Mouse (Mus musculus) heart, embryonic 15.5 days (tissue): ENCODE results near the gene Riox2. TPM values are rescaled to one million over a fixed set of nuclear protein-coding genes. Genes with fewer than 3 reads are reported as not detected.

Source experiments
- ATAC-seq: fragments of 200-750 bp; cut with Nextera tagmentation; replicated peaks from 2 replicates; pipeline ENCODE4 v1.8.0; 2017; ENCODE audit warnings: low read depth, moderate TSS enrichment; ENCODE audit not compliant: insufficient number of reproducible peaks, insufficient read depth, low FRiP score
- H3K27ac ChIP-seq: fragments of 300-500 bp; sonication (generic); 2 replicates; pipeline ENCODE4 v1.5.1; 2015; ENCODE audit warnings: mild to moderate bottlenecking, inconsistent platforms
- H3K27me3 ChIP-seq: fragments of 300-500 bp; sonication (generic); 2 replicates; pipeline ENCODE4 v1.6.1; 2015; ENCODE audit warnings: inconsistent platforms
- H3K36me3 ChIP-seq: fragments of 300-500 bp; sonication (generic); 2 replicates; pipeline ENCODE4 v1.6.1; 2015; ENCODE audit warnings: mild to moderate bottlenecking, inconsistent platforms
- H3K4me1 ChIP-seq: fragments of 300-500 bp; sonication (generic); replicated peaks from 2 replicates; pipeline ENCODE4 v1.6.1; 2015; ENCODE audit warnings: inconsistent platforms
- H3K4me2 ChIP-seq: fragments of 300-500 bp; sonication (generic); 2 replicates; pipeline ENCODE4 v1.6.1; 2015; ENCODE audit warnings: inconsistent platforms, mild to moderate bottlenecking, moderate library complexity
- H3K4me3 ChIP-seq: fragments of 300-500 bp; sonication (generic); 2 replicates; pipeline ENCODE4 v1.5.1; 2015; ENCODE audit warnings: mild to moderate bottlenecking, inconsistent platforms
- H3K9ac ChIP-seq: fragments of 300-500 bp; sonication (generic); 2 replicates; pipeline ENCODE4 v1.6.1; 2015; ENCODE audit warnings: mild to moderate bottlenecking, inconsistent platforms
- H3K9me3 ChIP-seq: fragments of 300-500 bp; sonication (generic); replicated peaks from 2 replicates; pipeline ENCODE4 v1.6.1; 2016; ENCODE audit warnings: inconsistent platforms
- WGBS: fragments of 180-500 bp; shearing (Covaris S2); methylation state at CpG from one replicate; pipeline ENCODE4 v1.1.7; 2015; ENCODE audit warnings: mixed read lengths; 5-methylcytosine and 5-hydroxymethylcytosine counted together
- polyA plus RNA-seq: library from polyadenylated mRNA; unstranded; fragments of >200 nt; fragmentation: Nextera tagmentation; extraction: Ambion mirVana; gene quantifications from 2 replicates; pipeline ENCODE4 v1.2.1, GENCODE M21; 2015

Gene Riox2
- polyA plus RNA-seq, 1 experiment from 2014 or later: 22.8 TPM

DNA sequence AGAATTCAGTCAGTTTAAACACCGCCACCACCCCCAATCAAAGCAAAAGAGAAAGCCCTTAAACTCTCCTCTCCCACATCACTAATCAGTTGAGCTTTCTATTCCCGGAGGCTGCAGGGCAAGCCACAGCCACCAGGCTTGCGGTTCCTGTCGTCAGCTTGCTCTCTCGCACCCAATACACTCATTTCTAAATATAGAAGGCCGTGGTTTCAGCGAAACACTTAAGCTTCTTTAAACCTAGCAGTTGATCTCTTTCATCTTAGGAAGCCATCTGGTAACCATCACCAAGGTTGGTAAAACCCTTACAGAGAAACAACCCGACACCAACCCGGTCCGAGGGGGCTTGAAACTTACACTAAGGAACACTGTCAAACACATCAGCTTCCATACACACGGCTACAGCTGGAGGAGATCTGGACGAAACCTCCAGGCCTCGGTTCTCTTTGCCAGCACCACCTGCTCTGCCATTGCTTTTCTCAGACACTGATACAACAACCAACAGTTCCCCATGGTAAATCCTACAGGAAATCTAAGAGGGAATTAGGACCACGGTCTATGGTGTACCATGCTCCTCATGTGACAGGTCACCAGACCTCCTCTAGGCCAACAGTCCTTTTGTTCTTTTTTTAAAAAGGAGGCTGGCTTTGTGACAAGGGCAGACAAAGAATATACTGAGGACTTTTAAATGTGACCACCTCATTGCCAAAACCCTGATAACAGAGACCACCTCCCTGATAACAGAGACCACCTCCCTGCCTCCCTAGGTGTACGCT lies 46.1 kb downstream of the Riox2 start:
- H3K9ac ChIP-seq: 0 out of 2 replicates have a peak overlapping the region, but pooled peaks have one; percentile 21
- H3K4me2 ChIP-seq: peak overlapping the region; percentile 52
- peaks cover 36% of the 10 kb centered on the region for H3K4me1 ChIP-seq
- H3K36me3 ChIP-seq: peaks cover 12% of the 10 kb centered on the region; the same call in 1 of the 2 replicates
- WGBS: 30% methylated on average over 15 of the region's 15 CpGs
- H3K4me3 ChIP-seq: no peak overlapping the region
- no peaks in the 10 kb centered on the region for H3K9me3 ChIP-seq
- ATAC-seq: peak; percentile 89
- peak overlapping the region; percentile 97 for H3K27ac ChIP-seq
- H3K27me3 ChIP-seq: no peaks in the 10 kb centered on the region

- peaks cover 28% of the 10 kb centered on the region for H3K36me3 ChIP-seq
- WGBS: 82% methylated on average over 16 of the region's 16 CpGs
These were observed 50.3 kb downstream of the Riox2 start for GRCm38 (mm10) chr16:59521752-59522423.

DNA sequence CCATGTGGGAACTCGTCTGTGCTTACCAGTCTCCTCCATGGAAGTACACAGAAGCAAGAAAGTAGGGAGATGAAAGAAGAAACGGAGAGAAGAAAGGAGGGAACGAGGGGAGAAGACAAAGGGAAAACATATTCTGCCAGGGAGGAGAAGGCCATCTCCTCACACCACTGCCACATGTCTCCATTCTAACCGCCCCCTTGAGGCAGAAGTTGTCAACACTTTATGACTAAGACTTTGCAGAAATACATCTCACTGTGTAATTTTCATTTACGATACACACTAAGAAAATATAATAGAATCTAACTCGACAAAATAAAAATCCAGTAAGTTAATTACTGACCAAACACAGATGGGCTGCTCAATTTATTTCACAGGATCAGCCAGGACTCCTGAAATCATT lies 55.4 kb downstream of the Riox2 start:
- peaks cover 45% of the 10 kb centered on the region for H3K36me3 ChIP-seq

More at GRCm38 (mm10) chr16:59521752-59522423, 50.3 kb downstream of the Riox2 start:
- ATAC-seq: no peak
- no peak overlapping the region for H3K4me3 ChIP-seq
- no peak overlapping the region for H3K27ac ChIP-seq
- no peak overlapping the region for H3K4me2 ChIP-seq
- H3K9me3 ChIP-seq: no peaks in the 10 kb centered on the region
- H3K9ac ChIP-seq: no peak overlapping the region
- H3K4me1 ChIP-seq: peaks cover 21% of the 10 kb centered on the region
- H3K27me3 ChIP-seq: no peaks in the 10 kb centered on the region

GRCm38 (mm10) chr16:59529570-59529969 lies 58.0 kb downstream of the Riox2 start:
- Histone ChIP-seq H3K4me1 (peaks cover 2% of the 10 kb centered on the region; the same call in 1 of the 2 replicates), H3K27ac (no peak overlapping the region), H3K27me3 (no peaks in the 10 kb centered on the region), H3K9ac (no peak overlapping the region), H3K4me2 (no peak overlapping the region), H3K36me3 (peaks cover 48% of the 10 kb centered on the region), H3K9me3 (no peaks in the 10 kb centered on the region), H3K4me3 (no peak overlapping the region)
- ATAC-seq: no peak
- WGBS: 81% methylated on average over 13 of the region's 13 CpGs

More for the DNA sequence above, 55.4 kb downstream of the Riox2 start:
- Histone ChIP-seq H3K4me3 (no peak overlapping the region), H3K27ac (no peak overlapping the region), H3K9ac (no peak overlapping the region), H3K4me1 (no peaks in the 10 kb centered on the region), H3K4me2 (no peak overlapping the region), H3K27me3 (no peaks in the 10 kb centered on the region), H3K9me3 (no peaks in the 10 kb centered on the region)
- ATAC-seq: no peak
- WGBS: 76% methylated on average over 6 of the region's 6 CpGs

DNA sequence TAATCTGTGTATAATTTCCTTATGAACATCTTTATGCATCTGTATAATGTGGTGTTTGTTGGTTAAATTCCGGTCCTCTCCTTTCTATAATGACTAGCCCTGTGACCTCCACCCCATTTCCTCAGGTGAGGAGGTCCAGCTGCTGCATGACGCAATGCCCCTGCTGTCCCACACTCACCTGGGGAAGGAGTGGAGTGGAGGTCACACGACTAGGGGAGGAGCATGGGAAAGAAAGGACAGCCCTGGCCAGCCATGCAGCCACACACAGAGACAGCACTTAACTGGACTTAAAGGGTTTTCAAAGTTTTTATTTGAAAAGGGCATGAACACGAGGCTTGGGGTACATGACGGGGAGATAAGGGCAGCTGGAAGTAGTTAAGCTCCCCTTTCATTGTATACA lies 59.7 kb downstream of the Riox2 start:
- Histone ChIP-seq H3K27ac (no peak overlapping the region), H3K9ac (no peak overlapping the region), H3K27me3 (no peaks in the 10 kb centered on the region), H3K4me3 (no peak overlapping the region), H3K9me3 (no peaks in the 10 kb centered on the region), H3K4me2 (no peak overlapping the region), H3K36me3 (peaks cover 41% of the 10 kb centered on the region), H3K4me1 (peaks cover 2% of the 10 kb centered on the region; the same call in 1 of the 2 replicates)
- WGBS: 78% methylated on average over 5 of the region's 5 CpGs
- ATAC-seq: no peak

GRCm38 (mm10) chr16:59532561-59532960 lies 61.0 kb downstream of the Riox2 start:
- H3K9me3 ChIP-seq: no peaks in the 10 kb centered on the region
- 34% methylated on average over 3 of the region's 3 CpGs for WGBS
- peaks cover 2% of the 10 kb centered on the region; the same call in 1 of the 2 replicates for H3K4me1 ChIP-seq
- no peak for ATAC-seq
- H3K4me3 ChIP-seq: no peak overlapping the region
- peaks cover 44% of the 10 kb centered on the region for H3K36me3 ChIP-seq
- no peak overlapping the region for H3K4me2 ChIP-seq
- no peak overlapping the region for H3K9ac ChIP-seq
- H3K27me3 ChIP-seq: no peaks in the 10 kb centered on the region
- no peak overlapping the region for H3K27ac ChIP-seq

DNA sequence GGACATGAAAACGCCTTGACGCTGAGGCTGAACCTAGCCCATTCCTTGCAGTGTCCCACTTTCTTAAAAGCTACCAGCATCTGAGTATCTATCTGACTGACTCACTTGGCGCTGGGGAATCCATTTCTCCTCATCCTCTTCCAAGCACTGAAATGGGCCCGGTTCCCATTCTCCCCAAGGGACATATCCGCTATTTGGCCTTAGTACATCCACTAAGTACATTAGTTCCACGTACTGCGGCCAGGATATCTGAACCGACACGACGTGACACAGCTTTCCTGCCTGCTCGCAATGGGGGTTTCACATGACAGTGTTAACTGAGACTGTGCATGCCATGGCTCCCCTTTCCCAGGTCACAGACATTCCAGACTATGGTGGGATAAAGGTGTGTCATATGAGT lies 62.8 kb downstream of the Riox2 start:
- no peak overlapping the region for H3K4me2 ChIP-seq
- no peak for ATAC-seq
- H3K36me3 ChIP-seq: peaks cover 42% of the 10 kb centered on the region
- H3K27me3 ChIP-seq: no peaks in the 10 kb centered on the region
- no peaks in the 10 kb centered on the region for H3K9me3 ChIP-seq
- no peak overlapping the region for H3K9ac ChIP-seq
- no peak overlapping the region for H3K4me3 ChIP-seq
- H3K4me1 ChIP-seq: peaks cover 2% of the 10 kb centered on the region; the same call in 1 of the 2 replicates
- WGBS: 87% methylated on average over 11 of the region's 11 CpGs
- no peak overlapping the region for H3K27ac ChIP-seq

GRCm38 (mm10) chr16:59535673-59536072 lies 64.1 kb downstream of the Riox2 start:
- H3K27ac ChIP-seq: no peak overlapping the region
- H3K4me3 ChIP-seq: no peak overlapping the region
- peaks cover 2% of the 10 kb centered on the region; the same call in 1 of the 2 replicates for H3K4me1 ChIP-seq
- H3K4me2 ChIP-seq: no peak overlapping the region
- H3K27me3 ChIP-seq: no peaks in the 10 kb centered on the region
- no peak for ATAC-seq
- peaks cover 41% of the 10 kb centered on the region for H3K36me3 ChIP-seq
- 62% methylated on average over 5 of the region's 5 CpGs for WGBS
- H3K9ac ChIP-seq: no peak overlapping the region
- H3K9me3 ChIP-seq: no peaks in the 10 kb centered on the region

DNA sequence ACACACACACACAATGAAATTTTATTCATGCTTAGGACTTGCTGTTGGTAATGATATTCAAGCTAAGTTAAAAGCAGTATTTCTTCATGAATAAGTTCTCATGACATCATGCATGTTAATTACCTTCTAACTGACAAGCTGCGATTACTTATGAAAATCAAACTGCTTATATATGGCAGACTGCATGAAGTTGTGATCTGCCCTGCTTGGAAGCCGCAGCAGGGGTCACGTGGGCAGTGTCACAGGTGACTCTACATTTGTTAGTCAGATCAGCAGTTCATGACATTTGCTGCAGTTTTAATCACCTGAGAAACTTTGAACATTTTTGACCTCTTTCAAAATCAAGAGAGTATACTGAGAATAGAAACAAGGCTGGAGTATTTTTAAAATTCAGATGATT lies 69.4 kb downstream of the Riox2 start:
- no peak for ATAC-seq
- Histone ChIP-seq H3K4me3 (no peak overlapping the region), H3K9me3 (no peaks in the 10 kb centered on the region), H3K27me3 (no peaks in the 10 kb centered on the region), H3K36me3 (peaks cover 37% of the 10 kb centered on the region), H3K4me2 (no peak overlapping the region), H3K4me1 (no peaks in the 10 kb centered on the region; the same call in 1 of the 2 replicates), H3K9ac (no peak overlapping the region), H3K27ac (no peak overlapping the region)
- WGBS: 86% methylated on average over 3 of the region's 3 CpGs

GRCm38 (mm10) chr16:59541382-59541781 lies 69.8 kb downstream of the Riox2 start:
- Histone ChIP-seq H3K4me3 (no peak overlapping the region), H3K9ac (no peak overlapping the region), H3K4me1 (no peaks in the 10 kb centered on the region; the same call in 1 of the 2 replicates), H3K27ac (no peak overlapping the region), H3K9me3 (no peaks in the 10 kb centered on the region), H3K27me3 (no peaks in the 10 kb centered on the region), H3K4me2 (no peak overlapping the region), H3K36me3 (peaks cover 32% of the 10 kb centered on the region)
- 81% methylated on average over 4 of the region's 4 CpGs for WGBS
- ATAC-seq: no peak
